Mouse (Mus musculus): Measurements from ENCODE around the gene Atp2a2. TPM values are rescaled to one million over a fixed set of nuclear protein-coding genes. Genes with fewer than 3 reads are reported as not detected.

The Atp2a2 gene
- polyA plus RNA-seq, 1 experiment from 2014 or later, result 52.6 TPM

- no peak overlapping the region for H3K9ac ChIP-seq (ENCODE audit: low read depth, low read length)
- no peaks in the 10 kb centered on the region for H3K4me1 ChIP-seq (ENCODE audit: control insufficient read depth, insufficient read depth, low read length)
- H3K36me3 ChIP-seq (ENCODE audit: control insufficient read depth, insufficient read depth, low read length), result peaks cover 61% of the 10 kb centered on the region
- no peaks in the 10 kb centered on the region for H3K27me3 ChIP-seq (replicated peaks; ENCODE audit: control insufficient read depth, insufficient read depth, low read length)
- DNase-seq (ENCODE audit: low spot score) (no peak), ATAC-seq (ENCODE audit: low read depth) (no peak)
- WGBS, result 58% methylated on average over 7 of the region's 7 CpGs
- H3K27ac ChIP-seq (replicated peaks; ENCODE audit: low read depth, low read length), result no peak overlapping the region
- H3K9me3 ChIP-seq (ENCODE audit: control insufficient read depth, low read length), result no peaks in the 10 kb centered on the region
- H3K4me2 ChIP-seq (ENCODE audit: low read depth, low read length), result no peak overlapping the region
- H3K4me3 ChIP-seq (ENCODE audit: low read depth, low read length), result no peak overlapping the region
These were observed 52.1 kb downstream of the Atp2a2 start for GRCm38 (mm10) chr5:122449946-122450345.

- ATAC-seq (ENCODE audit: low read depth), result no peak
- 78% methylated on average over 5 of the region's 5 CpGs for WGBS
These were observed 53.2 kb downstream of the Atp2a2 start for GRCm38 (mm10) chr5:122448869-122449268.

GRCm38 (mm10) chr5:122447857-122448256, 54.2 kb downstream of the Atp2a2 start:
- no peak overlapping the region for H3K4me2 ChIP-seq (ENCODE audit: low read depth, low read length)
- WGBS, result 87% methylated on average over 8 of the region's 8 CpGs
- H3K9ac ChIP-seq (ENCODE audit: low read depth, low read length), result no peak overlapping the region
- H3K27me3 ChIP-seq (replicated peaks; ENCODE audit: control insufficient read depth, insufficient read depth, low read length), result no peaks in the 10 kb centered on the region
- no peak overlapping the region for H3K27ac ChIP-seq (replicated peaks; ENCODE audit: low read depth, low read length)
- H3K4me3 ChIP-seq (ENCODE audit: low read depth, low read length), result no peak overlapping the region
- no peaks in the 10 kb centered on the region for H3K4me1 ChIP-seq (ENCODE audit: control insufficient read depth, insufficient read depth, low read length)
- no peak; the same call in 1 of the 2 replicates for ATAC-seq (ENCODE audit: low read depth)
- no peak for DNase-seq (ENCODE audit: low spot score)
- H3K9me3 ChIP-seq (ENCODE audit: control insufficient read depth, low read length), result no peaks in the 10 kb centered on the region
- H3K36me3 ChIP-seq (ENCODE audit: control insufficient read depth, insufficient read depth, low read length), result peaks cover 61% of the 10 kb centered on the region

More at GRCm38 (mm10) chr5:122448869-122449268, 53.2 kb downstream of the Atp2a2 start:
- no peak overlapping the region for H3K4me2 ChIP-seq (ENCODE audit: low read depth, low read length)
- H3K36me3 ChIP-seq (ENCODE audit: control insufficient read depth, insufficient read depth, low read length), result peaks cover 61% of the 10 kb centered on the region
- no peak overlapping the region for H3K4me3 ChIP-seq (ENCODE audit: low read depth, low read length)
- H3K27me3 ChIP-seq (replicated peaks; ENCODE audit: control insufficient read depth, insufficient read depth, low read length), result no peaks in the 10 kb centered on the region
- no peak for DNase-seq (ENCODE audit: low spot score)
- no peaks in the 10 kb centered on the region for H3K9me3 ChIP-seq (ENCODE audit: control insufficient read depth, low read length)
- no peak overlapping the region for H3K9ac ChIP-seq (ENCODE audit: low read depth, low read length)
- H3K4me1 ChIP-seq (ENCODE audit: control insufficient read depth, insufficient read depth, low read length), result no peaks in the 10 kb centered on the region
- no peak overlapping the region for H3K27ac ChIP-seq (replicated peaks; ENCODE audit: low read depth, low read length)

GRCm38 (mm10) chr5:122445051-122445610, 56.9 kb downstream of the Atp2a2 start:
- DNase-seq (ENCODE audit: low spot score) (no peak), ATAC-seq (ENCODE audit: low read depth) (no peak)
- Histone ChIP-seq H3K27me3 (replicated peaks; ENCODE audit: control insufficient read depth, insufficient read depth, low read length) (no peaks in the 10 kb centered on the region), H3K27ac (replicated peaks; ENCODE audit: low read depth, low read length) (no peak overlapping the region), H3K9ac (ENCODE audit: low read depth, low read length) (no peak overlapping the region), H3K4me3 (ENCODE audit: low read depth, low read length) (no peak overlapping the region), H3K9me3 (ENCODE audit: control insufficient read depth, low read length) (no peaks in the 10 kb centered on the region), H3K4me2 (ENCODE audit: low read depth, low read length) (no peak overlapping the region), H3K4me1 (ENCODE audit: control insufficient read depth, insufficient read depth, low read length) (no peaks in the 10 kb centered on the region), H3K36me3 (ENCODE audit: control insufficient read depth, insufficient read depth, low read length) (peaks cover 77% of the 10 kb centered on the region)
- WGBS, result 83% methylated on average over 11 of the region's 11 CpGs

GRCm38 (mm10) chr5:122444492-122444891, 57.5 kb downstream of the Atp2a2 start:
- Histone ChIP-seq H3K27me3 (replicated peaks; ENCODE audit: control insufficient read depth, insufficient read depth, low read length) (no peaks in the 10 kb centered on the region), H3K4me3 (ENCODE audit: low read depth, low read length) (no peak overlapping the region), H3K27ac (replicated peaks; ENCODE audit: low read depth, low read length) (no peak overlapping the region), H3K4me1 (ENCODE audit: control insufficient read depth, insufficient read depth, low read length) (no peaks in the 10 kb centered on the region), H3K9ac (ENCODE audit: low read depth, low read length) (no peak overlapping the region), H3K9me3 (ENCODE audit: control insufficient read depth, low read length) (no peaks in the 10 kb centered on the region), H3K4me2 (ENCODE audit: low read depth, low read length) (no peak overlapping the region), H3K36me3 (ENCODE audit: control insufficient read depth, insufficient read depth, low read length) (peaks cover 79% of the 10 kb centered on the region)
- 96% methylated on average over 10 of the region's 10 CpGs for WGBS
- DNase-seq (ENCODE audit: low spot score) (no peak), ATAC-seq (ENCODE audit: low read depth) (no peak)

- Histone ChIP-seq H3K27ac (replicated peaks; ENCODE audit: low read depth, low read length) (0 out of 2 replicates have a peak overlapping the region, but pooled peaks have one; percentile 33), H3K4me3 (ENCODE audit: low read depth, low read length) (no peak overlapping the region), H3K27me3 (replicated peaks; ENCODE audit: control insufficient read depth, insufficient read depth, low read length) (no peaks in the 10 kb centered on the region), H3K4me1 (ENCODE audit: control insufficient read depth, insufficient read depth, low read length) (no peaks in the 10 kb centered on the region), H3K9ac (ENCODE audit: low read depth, low read length) (no peak overlapping the region), H3K4me2 (ENCODE audit: low read depth, low read length) (no peak overlapping the region), H3K36me3 (ENCODE audit: control insufficient read depth, insufficient read depth, low read length) (peaks cover 100% of the 10 kb centered on the region), H3K9me3 (ENCODE audit: control insufficient read depth, low read length) (no peaks in the 10 kb centered on the region)
- DNase-seq (ENCODE audit: low spot score) (no peak), ATAC-seq (ENCODE audit: low read depth) (no peak)
- 95% methylated on average over 12 of the region's 12 CpGs for WGBS
These were observed 61.9 kb downstream of the Atp2a2 start for GRCm38 (mm10) chr5:122440095-122440630.

- H3K36me3 ChIP-seq (ENCODE audit: control insufficient read depth, insufficient read depth, low read length), result peaks cover 100% of the 10 kb centered on the region
- peak; percentile 53 for DNase-seq (ENCODE audit: low spot score)
- H3K4me3 ChIP-seq (ENCODE audit: low read depth, low read length), result no peak overlapping the region
- H3K4me1 ChIP-seq (ENCODE audit: control insufficient read depth, insufficient read depth, low read length), result no peaks in the 10 kb centered on the region
- WGBS, result 81% methylated on average over 19 of the region's 19 CpGs
- H3K4me2 ChIP-seq (ENCODE audit: low read depth, low read length), result no peak overlapping the region
- H3K9ac ChIP-seq (ENCODE audit: low read depth, low read length), result no peak overlapping the region
- ATAC-seq (ENCODE audit: low read depth), result peak; percentile 80; the same call in 1 of the 2 replicates
- no peaks in the 10 kb centered on the region for H3K9me3 ChIP-seq (ENCODE audit: control insufficient read depth, low read length)
- peak overlapping the region; percentile 58 for H3K27ac ChIP-seq (replicated peaks; ENCODE audit: low read depth, low read length)
- H3K27me3 ChIP-seq (replicated peaks; ENCODE audit: control insufficient read depth, insufficient read depth, low read length), result no peaks in the 10 kb centered on the region
These were observed 62.5 kb downstream of the Atp2a2 start for GRCm38 (mm10) chr5:122439400-122440094.

- Histone ChIP-seq H3K4me1 (ENCODE audit: control insufficient read depth, insufficient read depth, low read length) (no peaks in the 10 kb centered on the region), H3K4me2 (ENCODE audit: low read depth, low read length) (no peak overlapping the region), H3K27me3 (replicated peaks; ENCODE audit: control insufficient read depth, insufficient read depth, low read length) (no peaks in the 10 kb centered on the region), H3K9ac (ENCODE audit: low read depth, low read length) (no peak overlapping the region), H3K4me3 (ENCODE audit: low read depth, low read length) (no peak overlapping the region), H3K36me3 (ENCODE audit: control insufficient read depth, insufficient read depth, low read length) (peaks cover 100% of the 10 kb centered on the region), H3K27ac (replicated peaks; ENCODE audit: low read depth, low read length) (no peak overlapping the region), H3K9me3 (ENCODE audit: control insufficient read depth, low read length) (no peaks in the 10 kb centered on the region)
- no peak for DNase-seq (ENCODE audit: low spot score)
- no peak for ATAC-seq (ENCODE audit: low read depth)
- WGBS, result 80% methylated on average over 4 of the region's 4 CpGs
These were observed 67.5 kb downstream of the Atp2a2 start for GRCm38 (mm10) chr5:122434541-122434940.

Measured in embryonic facial prominence, embryonic 14.5 days (tissue).